In the genomic region with DNA sequence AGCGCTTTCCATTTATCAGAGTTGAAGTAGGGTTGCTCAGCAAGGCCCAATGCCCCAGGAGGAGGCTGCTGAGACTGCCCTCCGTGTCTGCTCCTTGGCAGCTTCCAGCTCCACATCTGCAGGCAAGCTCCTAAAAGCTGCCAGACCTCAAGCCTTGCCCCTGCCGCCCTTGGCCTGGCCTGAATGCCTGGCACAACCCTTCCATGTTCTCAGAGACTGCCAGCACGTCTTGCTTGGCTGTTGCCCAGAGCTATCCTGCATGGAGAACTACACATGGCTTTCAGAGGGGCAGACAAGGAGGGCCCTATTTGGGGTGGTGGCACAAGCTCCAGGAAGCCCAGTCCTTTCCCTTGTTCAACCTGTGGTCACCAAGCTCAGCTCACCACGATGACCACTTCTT, we compare ENCODE assay signal across 18 mouse cellular contexts. TPM values are rescaled to one million over a fixed set of nuclear protein-coding genes. Genes with fewer than 3 reads are reported as not detected.
DNase-seq lines count a peak whose midpoint lies in the region; ATAC-seq and TF ChIP-seq lines count a peak whose summit lies in the region.
"Had no signal": no experiment of that assay in that cellular context is flagged by ENCODE, and none has a peak within 500 bp of the region (broad histone marks: within the 10 kb centered on the region; RNA-seq: fewer than 3 reads in every experiment).

No protein-coding gene starts in this region.

- no peak for TF ChIP-seq POLR2A in lung, adult 2 months (IDR thresholded peaks at IDR 0.05; ENCODE audit: borderline replicate concordance, extremely low read depth, low read depth, low read length)

- H3K4me3 ChIP-seq in heart, embryonic 15.5 days: no peak overlapping the region
- H3K4me3 ChIP-seq in lung, embryonic 16.5 days (ENCODE audit: low read length): no peak overlapping the region
- H3K4me3 ChIP-seq in lung, adult 2 months (replicated peaks; ENCODE audit: extremely low read depth, low read depth, low read length): no peak overlapping the region
- H3K4me3 ChIP-seq in embryonic facial prominence, embryonic 14.5 days (ENCODE audit: low read depth, low read length): no peak overlapping the region
- H3K4me3 ChIP-seq: forebrain, embryonic 13.5 days; hindbrain, embryonic 10.5 days; liver, embryonic 15.5 days had no signal

- intact Hi-C loops in heart, postnatal 25 days (cut with DNase I): no loop called here

- ATAC-seq in heart, embryonic 15.5 days (replicated peaks; ENCODE audit: insufficient number of reproducible peaks, insufficient read depth, low FRiP score, low read depth): no peak
- no peak for ATAC-seq in lung, embryonic 16.5 days (ENCODE audit: low read depth)
- no peak for ATAC-seq in embryonic facial prominence, embryonic 14.5 days (ENCODE audit: low read depth)
- ATAC-seq in erythroblast, adult 5-6 weeks (replicated peaks; ENCODE audit: low FRiP score, poor library complexity, severe bottlenecking): no peak
- ATAC-seq: forebrain, embryonic 13.5 days had no signal

- H3K4me1 ChIP-seq in heart, embryonic 15.5 days (replicated peaks): no peaks in the 10 kb centered on the region; the same call in none of the 2 replicates
- H3K4me1 ChIP-seq in lung, embryonic 16.5 days (replicated peaks; ENCODE audit: control insufficient read depth, insufficient read depth, low read length): peaks cover 10% of the 10 kb centered on the region; the same call in 1 of the 2 replicates
- no peaks in the 10 kb centered on the region for H3K4me1 ChIP-seq in lung, adult 2 months (ENCODE audit: control insufficient read depth, insufficient read depth, low read length)
- peaks cover 12% of the 10 kb centered on the region for H3K4me1 ChIP-seq in embryonic facial prominence, embryonic 14.5 days (ENCODE audit: control insufficient read depth, insufficient read depth, low read length)
- H3K4me1 ChIP-seq: forebrain, embryonic 13.5 days; hindbrain, embryonic 10.5 days; liver, embryonic 15.5 days had no signal

- H3K9ac ChIP-seq in heart, embryonic 15.5 days: no peak overlapping the region
- 0 out of 2 replicates have a peak overlapping the region, but pooled peaks have one; percentile 23 for H3K9ac ChIP-seq in lung, embryonic 16.5 days (ENCODE audit: low read length)
- no peak overlapping the region for H3K9ac ChIP-seq in embryonic facial prominence, embryonic 14.5 days (ENCODE audit: low read depth, low read length)
- H3K9ac ChIP-seq: forebrain, embryonic 13.5 days; liver, embryonic 15.5 days had no signal

- H3K27ac ChIP-seq in heart, embryonic 15.5 days: no peak overlapping the region
- H3K27ac ChIP-seq in lung, embryonic 16.5 days (ENCODE audit: low read length): no peak overlapping the region
- H3K27ac ChIP-seq in embryonic facial prominence, embryonic 14.5 days (replicated peaks; ENCODE audit: low read depth, low read length): no peak overlapping the region
- H3K27ac ChIP-seq: forebrain, embryonic 13.5 days; hindbrain, embryonic 10.5 days; liver, embryonic 15.5 days had no signal

- 0 out of 2 replicates have a peak overlapping the region, but pooled peaks have one; percentile 4 for H3K4me2 ChIP-seq in heart, embryonic 15.5 days
- peak overlapping the region; percentile 27; the same call in 1 of the 2 replicates for H3K4me2 ChIP-seq in lung, embryonic 16.5 days (ENCODE audit: low read depth, low read length)
- H3K4me2 ChIP-seq in embryonic facial prominence, embryonic 14.5 days (ENCODE audit: low read depth, low read length): peak overlapping the region; percentile 55; the same call in 1 of the 2 replicates
- H3K4me2 ChIP-seq: forebrain, embryonic 13.5 days; liver, embryonic 15.5 days had no signal

- no peak for DNase-seq in heart, postnatal 25 days (ENCODE audit: low spot score)
- DNase-seq in lung, adult 2 months: no peak
- no peak for DNase-seq in embryonic facial prominence, embryonic 14.5 days (ENCODE audit: low spot score)
- peak; percentile 17 for DNase-seq in gastrocnemius, postnatal 10 days
- DNase-seq: cerebellum, adult 11 months; embryo, embryonic 11 days; kidney, adult 8-10 months; thymus, adult 18-20 months had no signal

- 58% methylated on average over 5 of the region's 5 CpGs for WGBS in heart, embryonic 15.5 days
- WGBS in lung, embryonic 16.5 days: 67% methylated on average over 5 of the region's 5 CpGs
- WGBS in lung, adult 2 months: 53% methylated on average over 5 of the region's 5 CpGs
- 68% methylated on average over 5 of the region's 5 CpGs for WGBS in embryonic facial prominence, embryonic 14.5 days

- no peaks in the 10 kb centered on the region for H3K36me3 ChIP-seq in heart, embryonic 15.5 days
- H3K36me3 ChIP-seq in lung, embryonic 16.5 days (ENCODE audit: control insufficient read depth, insufficient read depth, low read length): no peaks in the 10 kb centered on the region
- H3K36me3 ChIP-seq in embryonic facial prominence, embryonic 14.5 days (ENCODE audit: control insufficient read depth, insufficient read depth, low read length): 0 out of 2 replicates have a peak, but pooled peaks cover 4% of the 10 kb centered on the region
- H3K36me3 ChIP-seq: hindbrain, embryonic 10.5 days; liver, embryonic 15.5 days had no signal

- no peaks in the 10 kb centered on the region for H3K9me3 ChIP-seq in heart, embryonic 15.5 days (replicated peaks)
- no peaks in the 10 kb centered on the region for H3K9me3 ChIP-seq in lung, embryonic 16.5 days (ENCODE audit: control insufficient read depth, low read length)
- no peaks in the 10 kb centered on the region for H3K9me3 ChIP-seq in embryonic facial prominence, embryonic 14.5 days (ENCODE audit: control insufficient read depth, low read length)
- H3K9me3 ChIP-seq: forebrain, embryonic 13.5 days; hindbrain, embryonic 10.5 days; liver, embryonic 15.5 days had no signal

- TF ChIP-seq CTCF in lung, adult 2 months (IDR thresholded peaks at IDR 0.05; ENCODE audit: insufficient read depth, low read length): no peak

- H3K27me3 ChIP-seq in heart, embryonic 15.5 days: peaks cover 11% of the 10 kb centered on the region; the same call in 1 of the 2 replicates
- H3K27me3 ChIP-seq in lung, embryonic 16.5 days (ENCODE audit: control insufficient read depth, insufficient read depth, low read depth, low read length): no peaks in the 10 kb centered on the region
- 0 out of 2 replicates have a peak, but pooled peaks cover 5% of the 10 kb centered on the region for H3K27me3 ChIP-seq in embryonic facial prominence, embryonic 14.5 days (replicated peaks; ENCODE audit: control insufficient read depth, insufficient read depth, low read length)
- H3K27me3 ChIP-seq: forebrain, embryonic 13.5 days had no signal

RNA-seq across cellular contexts. Expression of gene Bgn, which starts 3.5 kb away (rescaled TPM):
- polyA plus RNA-seq in heart, embryonic 15.5 days (2015; fragmentation: Nextera tagmentation; extraction: Ambion mirVana): 110 and 151 TPM in 2 replicates
- total RNA-seq in heart, postnatal 25 days (2021): 100 to 1,000 TPM; 213 to 224 TPM
- 206 and 225 TPM in 2 replicates for polyA plus RNA-seq in lung, embryonic 16.5 days (2015; fragmentation: Nextera tagmentation; extraction: Ambion mirVana)
- polyA plus RNA-seq in lung, adult 2 months (2012; rRNA removed): 656 and 780 TPM in 2 replicates
- polyA plus RNA-seq in embryonic facial prominence, embryonic 14.5 days (2014; fragmentation: Nextera tagmentation; extraction: Ambion mirVana): 263 and 311 TPM in 2 replicates
- 100 to 1,000 TPM; 303 to 408 TPM for total RNA-seq in gastrocnemius, postnatal 10 days (2021)
- 0.63 and 3.5 TPM in 2 replicates for total RNA-seq in erythroblast, adult 5-6 weeks (2015; ENCODE audit: low replicate concordance)
- 2.5 TPM in 1 of 2 replicates, not detected in the other for total RNA-seq in erythroblast, adult 5-6 weeks (2017; ENCODE audit: low replicate concordance)

RNA-seq across cellular contexts. Expression of gene Atp2b3, which starts 16.0 kb away (rescaled TPM):
- polyA plus RNA-seq in heart, embryonic 15.5 days (2015; fragmentation: Nextera tagmentation; extraction: Ambion mirVana): 0.18 and 0.25 TPM in 2 replicates
- under 1 TPM in 1 of 2 experiments, not detected in 1; 0.08 TPM for total RNA-seq in heart, postnatal 25 days (2021)
- polyA plus RNA-seq in lung, embryonic 16.5 days (2015; fragmentation: Nextera tagmentation; extraction: Ambion mirVana): 0.11 TPM in 1 of 2 replicates, not detected in the other
- polyA plus RNA-seq in lung, adult 2 months (2012; rRNA removed): 0.04 TPM in 1 of 2 replicates, not detected in the other
- polyA plus RNA-seq in embryonic facial prominence, embryonic 14.5 days (2014; fragmentation: Nextera tagmentation; extraction: Ambion mirVana): 0.80 and 1.3 TPM in 2 replicates
- 1 to 10 TPM; 7.8 to 8.4 TPM for total RNA-seq in gastrocnemius, postnatal 10 days (2021)
- total RNA-seq in erythroblast, adult 5-6 weeks (2015; ENCODE audit: low replicate concordance): not detected in 2 replicates
- not detected in 2 replicates for total RNA-seq in erythroblast, adult 5-6 weeks (2017; ENCODE audit: low replicate concordance)
- total RNA-seq: megakaryocyte-erythroid progenitor cell, adult 5-6 weeks had no signal

RNA-seq across cellular contexts. Expression of gene Haus7, which starts 28.1 kb away (rescaled TPM):
- 40.3 and 41.3 TPM in 2 replicates for polyA plus RNA-seq in heart, embryonic 15.5 days (2015; fragmentation: Nextera tagmentation; extraction: Ambion mirVana)
- 1 to 10 TPM; 4.8 to 6.2 TPM for total RNA-seq in heart, postnatal 25 days (2021)
- polyA plus RNA-seq in lung, embryonic 16.5 days (2015; fragmentation: Nextera tagmentation; extraction: Ambion mirVana): 54.2 and 54.4 TPM in 2 replicates
- polyA plus RNA-seq in lung, adult 2 months (2012; rRNA removed): 9.2 and 14.1 TPM in 2 replicates
- polyA plus RNA-seq in embryonic facial prominence, embryonic 14.5 days (2014; fragmentation: Nextera tagmentation; extraction: Ambion mirVana): 48.2 and 52.5 TPM in 2 replicates
- 10 to 100 TPM; 21.2 to 25.1 TPM for total RNA-seq in gastrocnemius, postnatal 10 days (2021)
- total RNA-seq in erythroblast, adult 5-6 weeks (2015; ENCODE audit: low replicate concordance): 1.2 and 13.0 TPM in 2 replicates
- total RNA-seq in erythroblast, adult 5-6 weeks (2017; ENCODE audit: low replicate concordance): 5.4 and 13.7 TPM in 2 replicates

RNA-seq across cellular contexts. Expression of gene Trex2, which starts 51.8 kb away (rescaled TPM):
- polyA plus RNA-seq in heart, embryonic 15.5 days (2015; fragmentation: Nextera tagmentation; extraction: Ambion mirVana): not detected in 2 replicates
- not detected for total RNA-seq in heart, postnatal 25 days (2021)
- not detected in 2 replicates for polyA plus RNA-seq in lung, embryonic 16.5 days (2015; fragmentation: Nextera tagmentation; extraction: Ambion mirVana)
- polyA plus RNA-seq in lung, adult 2 months (2012; rRNA removed): 1.1 and 115 TPM in 2 replicates
- 1.3 and 2.9 TPM in 2 replicates for polyA plus RNA-seq in embryonic facial prominence, embryonic 14.5 days (2014; fragmentation: Nextera tagmentation; extraction: Ambion mirVana)
- total RNA-seq in gastrocnemius, postnatal 10 days (2021): not detected
- total RNA-seq in erythroblast, adult 5-6 weeks (2015; ENCODE audit: low replicate concordance): not detected in 2 replicates
- total RNA-seq in erythroblast, adult 5-6 weeks (2017; ENCODE audit: low replicate concordance): not detected in 2 replicates
- total RNA-seq: adrenal gland, postnatal 4 days; gastrocnemius, postnatal 36 days; left cerebral cortex, postnatal 10 days; megakaryocyte-erythroid progenitor cell, adult 5-6 weeks had no signal
- polyA plus RNA-seq: forebrain, embryonic 13.5 days; liver, embryonic 15.5 days had no signal

Comparison
In these comparisons a context has a peak if more than half of its experiments do, and no peak if none do; other contexts are left out.
1. H3K4me2 ChIP-seq: peak in every context shown above with its lines; median percentile 55 in embryonic facial prominence, embryonic 14.5 days; 27 in lung, embryonic 16.5 days; 4 in heart, embryonic 15.5 days.